14 mouse cellular contexts compared by ENCODE assay signal in genomic region chr11:39615843-39616242, GRCm38 (mm10).
A peak's percentile ranks its signal among the peaks of the same experiment; 100 is the strongest.
DNase-seq lines count a peak whose midpoint lies in the region; ATAC-seq and TF ChIP-seq lines count a peak whose summit lies in the region.
"Had no signal": no experiment of that assay in that cellular context is flagged by ENCODE, and none has a peak within 500 bp of the region (broad histone marks: within the 10 kb centered on the region; RNA-seq: fewer than 3 reads in every experiment).

No protein-coding gene starts in this region.

- no peak overlapping the region for H3K9ac ChIP-seq in CH12.LX (ENCODE audit: insufficient read depth, low read depth)
- no peak overlapping the region for H3K9ac ChIP-seq in hindbrain, embryonic 16.5 days (ENCODE audit: low read depth, low read length)
- H3K9ac ChIP-seq: liver, embryonic 14.5 days had no signal

- no peak for TF ChIP-seq POLR2A in CH12.LX (IDR thresholded peaks at IDR 0.05; ENCODE audit: low read depth, low read length)

- H3K27me3 ChIP-seq in CH12.LX (replicated peaks): no peaks in the 10 kb centered on the region
- H3K27me3 ChIP-seq in hindbrain, embryonic 16.5 days (replicated peaks; ENCODE audit: control insufficient read depth, insufficient read depth, low read length): no peaks in the 10 kb centered on the region

- H3K36me3 ChIP-seq in CH12.LX (replicated peaks in 1 of 2; ENCODE audit: control insufficient read depth in 1 of 2, insufficient read depth in 1 of 2, low read length in 1 of 2): no peaks in the 10 kb centered on the region
- no peaks in the 10 kb centered on the region for H3K36me3 ChIP-seq in hindbrain, embryonic 16.5 days (ENCODE audit: control insufficient read depth, insufficient read depth, low read length)

- no peak overlapping the region for H3K27ac ChIP-seq in CH12.LX (ENCODE audit: insufficient read depth, low read depth)
- no peak overlapping the region for H3K27ac ChIP-seq in hindbrain, embryonic 16.5 days (ENCODE audit: low read depth, low read length)
- H3K27ac ChIP-seq: liver, embryonic 14.5 days had no signal

- 74% methylated on average over 3 of the region's 3 CpGs for WGBS in hindbrain, embryonic 16.5 days

- H3K4me2 ChIP-seq in CH12.LX (ENCODE audit: insufficient read depth, low read depth, poor library complexity, severe bottlenecking): no peak overlapping the region
- H3K4me2 ChIP-seq in hindbrain, embryonic 16.5 days (ENCODE audit: low read length): no peak overlapping the region
- H3K4me2 ChIP-seq: heart, embryonic 11.5 days had no signal

- ATAC-seq in frontal cortex, adult (ENCODE audit: low TSS enrichment): peak; percentile 81
- no peak for ATAC-seq in hindbrain, embryonic 16.5 days

- no peaks in the 10 kb centered on the region for H3K4me1 ChIP-seq in CH12.LX (ENCODE audit: control insufficient read depth in 1 of 2, insufficient read depth in 2 of 2)
- H3K4me1 ChIP-seq in hindbrain, embryonic 16.5 days (ENCODE audit: control insufficient read depth, insufficient read depth, low read depth, low read length): no peaks in the 10 kb centered on the region

- DNase-seq in frontal cortex, postnatal 10 days (ENCODE audit: low spot score in 2 of 2): no peak
- peak; percentile 10 to 20 for DNase-seq in left cerebral cortex, postnatal 14 days (ENCODE audit: low spot score in 2 of 2)
- DNase-seq in left cerebral cortex, postnatal 36 days (ENCODE audit: low spot score in 2 of 2): no peak
- DNase-seq in CH12.LX (ENCODE audit: extremely low read depth): no peak
- DNase-seq in brain, adult 2 months (ENCODE audit: low read depth, low spot score): peak; percentile 69
- DNase-seq in MN1 (ENCODE audit: low spot score): no peak
- DNase-seq: adrenal gland, adult 2 months; cerebellum, postnatal 36 days; gastrocnemius, postnatal 25 days; kidney, adult 11 months had no signal

- intact Hi-C loops in left cerebral cortex, postnatal 14 days (cut with DNase I): no loop called here
- intact Hi-C loops in left cerebral cortex, postnatal 36 days (cut with DNase I): no loop called here

- H3K79me2 ChIP-seq in CH12.LX (replicated peaks; ENCODE audit: control insufficient read depth, extremely low read depth, insufficient read depth, poor library complexity, severe bottlenecking): no peaks in the 10 kb centered on the region

- in situ Hi-C loops in CH12.LX (cut with MboI; ENCODE audit: low pct_ligation_motif_present, low pct_unique_long_range_greater_than_20kb, low sequenced_read_pairs): no loop called here

- TF ChIP-seq RAD21 in CH12.LX (IDR thresholded peaks at IDR 0.05; ENCODE audit: low read depth, low read length): peak; percentile 47

- no peak overlapping the region for H3K4me3 ChIP-seq in CH12.LX (replicated peaks in 1 of 3; ENCODE audit: low read depth in 2 of 3, low read length in 2 of 3, poor library complexity in 1 of 3)
- H3K4me3 ChIP-seq in hindbrain, embryonic 16.5 days (ENCODE audit: low read length): no peak overlapping the region

- peak in 1 of 2 experiments; percentile 48; a peak in 2 of 4 replicates for TF ChIP-seq CTCF in CH12.LX (conservative IDR thresholded peaks at IDR 0.05 in 1 of 2, IDR thresholded peaks at IDR 0.05 in 1 of 2; ENCODE audit: low read depth in 2 of 2, low read length in 2 of 2)

- dilution Hi-C loops in CH12.LX (cut with MboI; ENCODE audit: extremely low pct_ligation_motif_present, extremely low pct_unique_long_range_greater_than_20kb, low sequenced_read_pairs): no loop called here

- H3K9me3 ChIP-seq in CH12.LX (replicated peaks; ENCODE audit: low read length): peaks cover 40% of the 10 kb centered on the region
- no peaks in the 10 kb centered on the region for H3K9me3 ChIP-seq in hindbrain, embryonic 16.5 days (ENCODE audit: control insufficient read depth, low read length)

- TF ChIP-seq EP300 in CH12.LX (IDR thresholded peaks at IDR 0.05; ENCODE audit: low read length): no peak

TF ChIP-seq in CH12.LX, 34 proteins besides CTCF, POLR2A, EP300 and RAD21:
- TF ChIP-seq MAZ (IDR thresholded peaks at IDR 0.05; ENCODE audit: low read depth, low read length): no peak
- TF ChIP-seq RCOR1 (conservative IDR thresholded peaks at IDR 0.05; ENCODE audit: low read depth, low read length): no peak
- no peak for TF ChIP-seq UBTF (IDR thresholded peaks at IDR 0.05; ENCODE audit: low read depth, low read length)
- TF ChIP-seq SMC3 (IDR thresholded peaks at IDR 0.05; ENCODE audit: low read depth, low read length): peak; percentile 44

Comparison
In these comparisons a context has a peak if more than half of its experiments do, and no peak if none do; other contexts are left out.
1. DNase-seq: peak in left cerebral cortex, postnatal 14 days (2 of 2) and brain, adult 2 months (single experiment); none in frontal cortex, postnatal 10 days (0 of 2), left cerebral cortex, postnatal 36 days (0 of 2), CH12.LX (single experiment) and MN1 (single experiment).